ENCODE assay signal across 16 mouse cellular contexts in the genomic region with DNA sequence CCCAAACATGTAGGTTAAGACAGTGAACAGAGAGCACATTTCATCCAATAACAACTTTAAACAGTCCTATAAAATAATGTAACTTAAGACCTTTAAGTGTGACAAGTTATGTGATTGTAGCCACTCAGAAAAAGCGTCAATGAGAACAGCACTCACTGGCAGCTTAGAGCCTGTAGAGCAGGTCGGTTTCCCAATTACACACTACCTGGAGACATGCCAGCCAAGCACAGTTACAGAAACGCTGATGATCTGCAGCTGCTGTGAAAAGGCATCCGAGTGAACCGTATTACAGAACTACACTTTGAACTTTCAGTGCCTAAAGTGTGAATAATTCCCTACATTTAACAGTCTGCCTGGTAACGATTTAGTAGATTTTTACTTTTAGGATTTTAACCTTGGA. TPM values are rescaled to one million over a fixed set of nuclear protein-coding genes. Genes with fewer than 3 reads are reported as not detected.
DNase-seq lines count a peak whose midpoint lies in the region; ATAC-seq and TF ChIP-seq lines count a peak whose summit lies in the region.
"Had no signal": no experiment of that assay in that cellular context is flagged by ENCODE, and none has a peak within 500 bp of the region (broad histone marks: within the 10 kb centered on the region; RNA-seq: fewer than 3 reads in every experiment).

No protein-coding gene starts in this region.

- H3K27ac ChIP-seq in heart, embryonic 10.5 days: no peak overlapping the region
- H3K27ac ChIP-seq in midbrain, postnatal 0 days (ENCODE audit: low read depth, low read length): no peak overlapping the region
- no peak overlapping the region for H3K27ac ChIP-seq in midbrain, embryonic 11.5 days (ENCODE audit: low read depth, low read length)
- H3K27ac ChIP-seq: forebrain, embryonic 13.5 days; heart, adult 2 months; neural tube, embryonic 12.5 days; stomach, embryonic 15.5 days had no signal

- intact Hi-C loops in heart, postnatal 10 days (cut with DNase I): loop anchor here (5.0 kb wide), 1 partner anchor 369 kb away; no protein-coding TSS in a partner anchor

- no peak for ATAC-seq in midbrain, postnatal 0 days (ENCODE audit: low FRiP score)
- ATAC-seq in midbrain, embryonic 11.5 days (ENCODE audit: low FRiP score): no peak
- ATAC-seq: forebrain, embryonic 13.5 days; hindbrain, embryonic 16.5 days had no signal

- no peak overlapping the region for H3K9ac ChIP-seq in midbrain, postnatal 0 days (replicated peaks; ENCODE audit: low read length, poor library complexity, severe bottlenecking)
- no peak overlapping the region for H3K9ac ChIP-seq in midbrain, embryonic 11.5 days (ENCODE audit: low read length)
- H3K9ac ChIP-seq: forebrain, embryonic 13.5 days; neural tube, embryonic 12.5 days; stomach, embryonic 15.5 days had no signal

- peak; percentile 49 for DNase-seq in adrenal gland, postnatal 10 days
- DNase-seq in adrenal gland, postnatal 4 days (ENCODE audit: low spot score in 2 of 2): no peak
- peak; percentile 32 to 51 for DNase-seq in heart, postnatal 10 days
- no peak for DNase-seq in heart, embryonic 10.5 days (ENCODE audit: low spot score)
- DNase-seq in midbrain, postnatal 0 days (ENCODE audit: low spot score): peak; percentile 21
- no peak for DNase-seq in midbrain, embryonic 11.5 days (ENCODE audit: low spot score, missing footprints)
- DNase-seq in right cerebral cortex, postnatal 36 days (ENCODE audit: low spot score in 2 of 2): no peak
- no peak for DNase-seq in layer of hippocampus, postnatal 10 days (ENCODE audit: low spot score in 2 of 2)
- DNase-seq: layer of hippocampus, adult 9-11 months; liver; thymus, postnatal 4 days had no signal

- H3K4me1 ChIP-seq in heart, embryonic 10.5 days: no peaks in the 10 kb centered on the region
- no peaks in the 10 kb centered on the region for H3K4me1 ChIP-seq in midbrain, postnatal 0 days (ENCODE audit: insufficient read depth, low read length)
- no peaks in the 10 kb centered on the region for H3K4me1 ChIP-seq in midbrain, embryonic 11.5 days (ENCODE audit: control insufficient read depth, insufficient read depth, low read length)
- H3K4me1 ChIP-seq: forebrain, embryonic 13.5 days; neural tube, embryonic 12.5 days; stomach, embryonic 15.5 days had no signal

- H3K36me3 ChIP-seq in heart, embryonic 10.5 days: peaks cover 54% of the 10 kb centered on the region
- H3K36me3 ChIP-seq in midbrain, postnatal 0 days (ENCODE audit: insufficient read depth, low read length): peaks cover 24% of the 10 kb centered on the region
- peaks cover 13% of the 10 kb centered on the region; the same call in 1 of the 2 replicates for H3K36me3 ChIP-seq in midbrain, embryonic 11.5 days (ENCODE audit: control insufficient read depth, insufficient read depth, low read length)

- H3K4me2 ChIP-seq in midbrain, postnatal 0 days (ENCODE audit: low read depth, low read length, poor library complexity, severe bottlenecking): no peak overlapping the region
- H3K4me2 ChIP-seq in midbrain, embryonic 11.5 days: no peak overlapping the region
- H3K4me2 ChIP-seq: forebrain, embryonic 13.5 days; neural tube, embryonic 12.5 days; stomach, embryonic 15.5 days had no signal

- no peaks in the 10 kb centered on the region for H3K27me3 ChIP-seq in heart, embryonic 10.5 days (ENCODE audit: insufficient read depth, poor library complexity, severe bottlenecking)
- H3K27me3 ChIP-seq in midbrain, postnatal 0 days (ENCODE audit: insufficient read depth, low read length): no peaks in the 10 kb centered on the region
- no peaks in the 10 kb centered on the region for H3K27me3 ChIP-seq in midbrain, embryonic 11.5 days (ENCODE audit: control insufficient read depth, insufficient read depth, low read length)
- H3K27me3 ChIP-seq: forebrain, embryonic 13.5 days; neural tube, embryonic 12.5 days; stomach, embryonic 15.5 days had no signal

- H3K9me3 ChIP-seq in heart, embryonic 10.5 days: no peaks in the 10 kb centered on the region
- no peaks in the 10 kb centered on the region for H3K9me3 ChIP-seq in midbrain, postnatal 0 days (ENCODE audit: low read length)
- H3K9me3 ChIP-seq in midbrain, embryonic 11.5 days (ENCODE audit: control insufficient read depth, low read length): no peaks in the 10 kb centered on the region
- H3K9me3 ChIP-seq: forebrain, embryonic 13.5 days; neural tube, embryonic 12.5 days; stomach, embryonic 15.5 days had no signal

- 92% methylated on average over 6 of the region's 6 CpGs for WGBS in heart, embryonic 10.5 days
- WGBS in midbrain, postnatal 0 days: 74% methylated on average over 6 of the region's 6 CpGs
- WGBS in midbrain, embryonic 11.5 days: 91% methylated on average over 6 of the region's 6 CpGs

- no peak overlapping the region for H3K4me3 ChIP-seq in heart, embryonic 10.5 days
- no peak overlapping the region for H3K4me3 ChIP-seq in midbrain, postnatal 0 days (ENCODE audit: low read depth, low read length)
- no peak overlapping the region for H3K4me3 ChIP-seq in midbrain, embryonic 11.5 days (ENCODE audit: low read depth, low read length)
- H3K4me3 ChIP-seq: forebrain, embryonic 13.5 days; heart, adult 2 months; neural tube, embryonic 12.5 days; stomach, embryonic 15.5 days had no signal

- no peak for TF ChIP-seq CTCF in midbrain, postnatal 0 days (IDR thresholded peaks at IDR 0.05)

RNA-seq across cellular contexts. Expression of a gene that starts 13.0 kb away (rescaled TPM):
- 10 to 100 TPM; 15.0 to 15.1 TPM for total RNA-seq in adrenal gland, postnatal 10 days (2021)
- total RNA-seq in adrenal gland, postnatal 4 days (2021): 10 to 100 TPM; 20.9 to 21.8 TPM
- total RNA-seq in heart, postnatal 10 days (2021): 10 to 100 TPM; 12.3 to 14.6 TPM
- polyA plus RNA-seq in heart, embryonic 10.5 days (2016; fragmentation: Nextera tagmentation; extraction: Ambion mirVana): 10.6 and 12.6 TPM in 2 replicates
- 19.5 and 25.2 TPM in 2 replicates for total RNA-seq in midbrain, postnatal 0 days (2014; rRNA removed)
- polyA plus RNA-seq in midbrain, postnatal 0 days (2015; fragmentation: Nextera tagmentation; extraction: Ambion mirVana): 17.4 and 17.7 TPM in 2 replicates
- polyA plus RNA-seq in midbrain, embryonic 11.5 days (2014; fragmentation: Nextera tagmentation; extraction: Ambion mirVana): 26.9 and 30.4 TPM in 2 replicates
- total RNA-seq in layer of hippocampus, postnatal 10 days (2021): 10 to 100 TPM; 21.1 to 25.1 TPM

Comparison
In these comparisons a context has a peak if more than half of its experiments do, and no peak if none do; other contexts are left out.
1. DNase-seq: peak in adrenal gland, postnatal 10 days (single experiment), heart, postnatal 10 days (2 of 2) and midbrain, postnatal 0 days (single experiment); none in adrenal gland, postnatal 4 days (0 of 2), heart, embryonic 10.5 days (single experiment), midbrain, embryonic 11.5 days (single experiment), right cerebral cortex, postnatal 36 days (0 of 2) and layer of hippocampus, postnatal 10 days (0 of 2).